Mouse (Mus musculus) myocyte (in vitro differentiated cells): ENCODE measurements at regions not wholly inside any gene's neighbourhood (a gene's known extent, or its start where the extent isn't known, plus 50 kb on each side); places are given as distances from the start of the nearest gene placed in this dataset.

Experiments used
- H3K27me3 ChIP-seq: one replicate; pipeline ENCODE4 v1.6.1; 2011; ENCODE audit not compliant: control insufficient read depth, insufficient read depth, insufficient read length
- H3K36me3 ChIP-seq: one replicate; pipeline ENCODE4 v1.6.1; 2011; ENCODE audit not compliant: control insufficient read depth, insufficient read depth
- H3K4me2 ChIP-seq: one replicate; pipeline ENCODE4 v1.6.1; 2011; ENCODE audit warnings: low read depth, control low read depth
- H3K4me3 ChIP-seq: one replicate; pipeline ENCODE4 v1.5.1; 2011; ENCODE audit warnings: mild to moderate bottlenecking, control low read depth, moderate library complexity
- H3K79me2 ChIP-seq: one replicate; pipeline ENCODE4 v1.6.1; 2011; ENCODE audit not compliant: control insufficient read depth, insufficient read depth
- H3ac ChIP-seq: one replicate; pipeline ENCODE4 v1.6.1; 2011; ENCODE audit not compliant: control insufficient read depth, insufficient read length
- CEBPB ChIP-seq: IDR thresholded peaks from 2 replicates; pipeline ENCODE4 v1.6.1; 2011; ENCODE audit warnings: mild to moderate bottlenecking, moderate library complexity; ENCODE audit not compliant: poor library complexity, insufficient read depth, severe bottlenecking
- E2F4 ChIP-seq: IDR thresholded peaks from one replicate; pipeline ENCODE4 v1.6.1; 2011; ENCODE audit warnings: mild to moderate bottlenecking, control low read depth, moderate library complexity; ENCODE audit not compliant: insufficient read depth
- MAX ChIP-seq: IDR thresholded peaks from one replicate; pipeline ENCODE4 v1.6.1; 2011; ENCODE audit warnings: low read depth, mild to moderate bottlenecking, control low read depth
- MYOD1 ChIP-seq, 3 experiments: IDR thresholded peaks; one replicate each; pipeline ENCODE4 v1.6.1; 2011; ENCODE audit warnings: control low read depth in 2 of 3, low read depth in 2 of 3, mild to moderate bottlenecking in 2 of 3, moderate library complexity in 1 of 3; ENCODE audit not compliant: insufficient read length in 2 of 3, control insufficient read depth in 1 of 3
- MYOG ChIP-seq, 3 experiments: IDR thresholded peaks; one replicate each; pipeline ENCODE4 v1.6.1; 2011; ENCODE audit warnings: control low read depth in 2 of 3, low read depth in 2 of 3, mild to moderate bottlenecking in 2 of 3; ENCODE audit not compliant: insufficient read length in 2 of 3, control insufficient read depth in 1 of 3, insufficient read depth in 1 of 3
- POLR2A ChIP-seq: IDR thresholded peaks from one replicate; pipeline ENCODE4 v1.6.1; 2011; ENCODE audit warnings: low read depth, mild to moderate bottlenecking, control low read depth, moderate library complexity; ENCODE audit not compliant: insufficient read length
- POLR2AphosphoS2 ChIP-seq: IDR thresholded peaks from one replicate; pipeline ENCODE4 v1.6.1; 2011; ENCODE audit warnings: low read depth, control low read depth; ENCODE audit not compliant: insufficient read length
- REST ChIP-seq: IDR thresholded peaks from one replicate; pipeline ENCODE4 v1.6.1; 2011; ENCODE audit warnings: mild to moderate bottlenecking, control low read depth, moderate library complexity; ENCODE audit not compliant: insufficient read depth, insufficient read length
- SRF ChIP-seq: IDR thresholded peaks from one replicate; pipeline ENCODE4 v1.6.1; 2011; ENCODE audit warnings: low read depth; ENCODE audit not compliant: control insufficient read depth, insufficient read length
- TCF12 ChIP-seq: IDR thresholded peaks from one replicate; pipeline ENCODE4 v1.6.1; 2011; ENCODE audit warnings: mild to moderate bottlenecking, control low read depth; ENCODE audit not compliant: poor library complexity, insufficient read depth, severe bottlenecking
- TCF3 ChIP-seq: IDR thresholded peaks from one replicate; pipeline ENCODE4 v1.6.1; 2011; ENCODE audit warnings: low read depth, control low read depth; ENCODE audit not compliant: insufficient read length
- USF1 ChIP-seq: IDR thresholded peaks from one replicate; pipeline ENCODE4 v1.6.1; 2011; ENCODE audit warnings: low read depth, mild to moderate bottlenecking, control low read depth, moderate library complexity

GRCm38 (mm10) chr9:30524401-30525066 lies 97.6 kb downstream of the Snx19 start:
- no peak for TF ChIP-seq MAX
- TF ChIP-seq CEBPB = no peak
- no peak for TF ChIP-seq SRF
- TF ChIP-seq TCF12 = no peak
- no peak for TF ChIP-seq TCF3
- no peak for TF ChIP-seq POLR2AphosphoS2
- no peak for TF ChIP-seq E2F4
- TF ChIP-seq REST = no peak
- no peak for TF ChIP-seq MYOD1 (IDR thresholded peaks at IDR 0.05; ENCODE audit: control insufficient read depth in 1 of 3, insufficient read length in 2 of 3, low read depth in 2 of 3)
- TF ChIP-seq USF1 = no peak
- Histone ChIP-seq H3K4me2 (no peak overlapping the region), H3K27me3 (no peaks in the 10 kb centered on the region), H3K4me3 (no peak overlapping the region), H3K36me3 (no peaks in the 10 kb centered on the region), H3K79me2 (no peaks in the 10 kb centered on the region), H3ac (no peak overlapping the region)

DNA sequence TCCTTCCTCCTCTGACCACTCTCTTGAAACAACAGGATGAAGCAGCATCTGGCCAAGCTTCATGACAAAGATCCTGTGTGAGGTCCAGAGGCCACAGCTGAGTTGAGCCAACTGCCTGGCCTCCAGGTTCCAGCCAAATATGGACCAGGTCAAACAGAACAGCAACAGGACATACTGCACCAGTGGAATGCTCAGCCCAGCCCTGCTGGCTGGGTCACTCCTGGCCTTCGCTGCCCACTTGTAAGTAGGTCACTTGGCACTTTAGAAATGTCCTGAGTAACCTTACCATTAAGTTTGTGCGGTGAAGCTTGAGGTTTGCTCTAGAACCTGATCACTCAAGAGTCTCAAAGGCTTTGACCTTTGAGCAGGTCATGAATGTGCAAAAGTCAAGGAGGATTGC lies 96.9 kb downstream of the Snx19 start:
- no peak overlapping the region for H3K4me2 ChIP-seq
- H3K4me3 ChIP-seq = no peak overlapping the region
- no peaks in the 10 kb centered on the region for H3K27me3 ChIP-seq
- no peaks in the 10 kb centered on the region for H3K79me2 ChIP-seq
- TF ChIP-seq TCF3 (no peak), POLR2A (no peak), CEBPB (no peak), MYOG (IDR thresholded peaks at IDR 0.05; ENCODE audit: control insufficient read depth in 1 of 3, insufficient read depth in 1 of 3, insufficient read length in 2 of 3, low read depth in 2 of 3) (peak in 1 of 3 experiments; percentile 45), POLR2AphosphoS2 (no peak), SRF (no peak), TCF12 (no peak)
- H3K36me3 ChIP-seq = no peaks in the 10 kb centered on the region
- no peak overlapping the region for H3ac ChIP-seq

DNA sequence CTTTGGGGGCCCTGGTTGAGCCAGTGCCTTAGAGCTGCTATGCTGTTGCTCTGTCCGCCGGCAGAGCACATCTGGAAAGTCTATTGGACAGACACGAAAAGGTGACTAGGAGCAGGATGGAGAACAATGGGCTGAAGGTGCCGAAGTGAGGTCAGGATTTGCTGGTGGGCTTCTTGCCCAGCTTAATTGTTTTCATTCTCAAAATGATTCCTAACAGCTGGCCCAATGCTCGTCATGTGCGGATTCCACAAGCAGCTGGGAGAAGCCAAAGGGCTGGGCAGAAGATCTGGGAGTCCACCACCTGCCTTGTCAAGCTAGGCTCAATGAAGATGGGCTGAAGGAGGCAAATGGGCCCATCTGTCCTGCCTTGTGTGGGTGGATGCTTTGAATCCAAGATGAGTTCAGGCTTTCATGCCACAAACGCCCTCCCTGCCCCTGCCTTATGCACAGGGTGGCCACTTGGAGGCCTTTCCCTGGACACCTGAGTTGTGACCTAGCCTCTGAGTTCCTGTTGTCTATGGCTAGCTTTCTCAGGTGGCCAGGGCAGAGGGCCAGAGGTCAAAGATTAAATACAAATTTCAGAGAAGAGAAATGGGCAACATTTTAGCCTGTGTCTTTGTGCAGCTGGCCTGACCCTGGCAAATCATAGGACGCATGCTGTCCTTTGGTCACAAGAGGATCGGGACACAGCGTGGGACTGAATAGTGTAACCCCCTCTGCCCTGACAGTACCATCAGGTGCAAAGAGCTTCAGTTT lies 95.9 kb downstream of the Snx19 start:
- Histone ChIP-seq H3K36me3 (no peaks in the 10 kb centered on the region), H3K4me2 (no peak overlapping the region), H3K4me3 (no peak overlapping the region), H3K27me3 (no peaks in the 10 kb centered on the region), H3K79me2 (no peaks in the 10 kb centered on the region), H3ac (no peak overlapping the region)
- TF ChIP-seq E2F4 (no peak), MYOG (IDR thresholded peaks at IDR 0.05; ENCODE audit: control insufficient read depth in 1 of 3, insufficient read depth in 1 of 3, insufficient read length in 2 of 3, low read depth in 2 of 3) (peak; percentile 24 to 90 (median 48)), MAX (no peak), POLR2A (no peak), TCF3 (peak; percentile 60), TCF12 (peak; percentile 65), MYOD1 (IDR thresholded peaks at IDR 0.05; ENCODE audit: control insufficient read depth in 1 of 3, insufficient read length in 2 of 3, low read depth in 2 of 3) (peak in 2 of 3 experiments; percentile 88 to 91)

DNA sequence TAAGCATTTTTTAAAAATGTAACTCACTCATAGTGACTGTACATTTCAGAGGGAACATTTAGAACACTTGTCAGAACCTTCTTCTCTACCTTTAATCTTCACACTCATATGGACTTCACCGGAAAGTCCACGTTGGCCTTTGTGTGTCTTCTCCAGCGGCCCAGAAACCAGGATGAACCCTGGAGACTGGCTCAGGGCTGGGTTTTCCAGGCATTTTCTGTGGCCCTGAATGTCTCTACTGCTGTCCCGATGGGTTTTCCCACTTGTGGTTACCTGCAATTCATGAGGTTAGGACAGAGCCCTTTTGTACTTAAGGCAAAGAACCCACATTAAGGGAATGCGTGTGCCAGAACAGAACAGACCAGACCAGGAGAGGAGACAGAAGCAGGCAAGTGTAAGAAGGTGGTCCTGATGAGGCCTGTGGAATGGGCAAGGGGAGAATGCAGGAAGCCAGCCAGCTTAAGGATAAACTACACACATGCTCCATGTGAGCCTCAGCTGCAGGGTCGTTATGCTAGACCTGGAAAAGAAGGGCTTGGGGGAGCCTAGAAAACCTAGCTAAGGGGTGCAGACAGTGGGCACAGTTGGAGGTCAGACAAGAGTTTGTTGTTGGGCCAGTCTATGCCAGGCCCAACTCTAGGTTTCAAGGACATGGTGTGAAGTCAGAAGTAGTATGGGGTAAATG lies 94.8 kb downstream of the Snx19 start:
- Histone ChIP-seq H3ac (no peak overlapping the region), H3K4me2 (peak overlapping the region; percentile 10), H3K79me2 (no peaks in the 10 kb centered on the region), H3K4me3 (no peak overlapping the region), H3K27me3 (no peaks in the 10 kb centered on the region), H3K36me3 (no peaks in the 10 kb centered on the region)
- no peak for TF ChIP-seq TCF3
- no peak for TF ChIP-seq POLR2A
- TF ChIP-seq MYOD1 (IDR thresholded peaks at IDR 0.05; ENCODE audit: control insufficient read depth in 1 of 3, insufficient read length in 2 of 3, low read depth in 2 of 3) = no peak
- TF ChIP-seq TCF12 = no peak
- no peak for TF ChIP-seq MYOG (IDR thresholded peaks at IDR 0.05; ENCODE audit: control insufficient read depth in 1 of 3, insufficient read depth in 1 of 3, insufficient read length in 2 of 3, low read depth in 2 of 3)
- TF ChIP-seq MAX = no peak
- no peak for TF ChIP-seq USF1
- TF ChIP-seq POLR2AphosphoS2 = no peak

- TF ChIP-seq TCF3 = peak; percentile 62
- TF ChIP-seq SRF = no peak
- TF ChIP-seq POLR2AphosphoS2 = no peak
- TF ChIP-seq CEBPB = no peak
- TF ChIP-seq MYOD1 (IDR thresholded peaks at IDR 0.05; ENCODE audit: control insufficient read depth in 1 of 3, insufficient read length in 2 of 3, low read depth in 2 of 3) = peak in 2 of 3 experiments; percentile 67 to 88
- TF ChIP-seq MYOG (IDR thresholded peaks at IDR 0.05; ENCODE audit: control insufficient read depth in 1 of 3, insufficient read depth in 1 of 3, insufficient read length in 2 of 3, low read depth in 2 of 3) = peak in 2 of 3 experiments; percentile 56 to 90
- peak; percentile 68 for TF ChIP-seq TCF12
- TF ChIP-seq USF1 = no peak
- Histone ChIP-seq H3K27me3 (no peaks in the 10 kb centered on the region), H3K4me2 (peak overlapping the region; percentile 55), H3K79me2 (no peaks in the 10 kb centered on the region), H3ac (no peak overlapping the region), H3K4me3 (no peak overlapping the region), H3K36me3 (no peaks in the 10 kb centered on the region)
Observed at GRCm38 (mm10) chr9:30520853-30521439, 94.0 kb downstream of the Snx19 start.
